Mouse (Mus musculus) CD4-positive, CD25-positive, alpha-beta regulatory T cell, adult 2 months (primary cell): Measurements from ENCODE around the gene Olfr1183.
"Not testable (repeated sequence)": the region's sequence is repeated elsewhere in the genome, so short reads cannot be mapped to it uniquely, and the experiment has no call there.

Experiments
- DNase-seq: peaks from one replicate; pipeline ENCODE4 v3.0.0-alpha.2; 2012; ENCODE audit warnings: low read depth, low spot score

Gene Olfr1183

DNA sequence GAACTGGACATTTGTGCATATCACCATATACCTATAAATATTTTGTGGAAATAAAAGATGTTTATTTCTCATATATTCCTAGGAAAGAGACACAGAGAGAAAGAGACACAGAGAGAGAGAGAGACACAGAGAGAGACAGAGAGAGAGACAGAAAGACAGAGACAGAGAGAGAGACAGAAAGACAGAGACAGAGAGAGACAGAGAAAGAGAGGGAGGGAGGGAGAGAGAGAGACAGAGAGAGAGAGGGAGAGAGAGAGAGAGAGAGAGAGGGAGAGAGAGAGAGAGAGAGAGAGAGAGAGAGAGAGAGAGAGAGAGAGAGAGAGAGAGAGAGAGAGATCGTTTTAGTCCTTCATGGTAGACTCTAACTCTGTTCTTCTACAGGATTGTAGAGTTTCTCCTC is at the start of gene Olfr1183:
TSS of gene Olfr1183 (plus strand) at position 301 of the 400 bp plus-strand sequence.
- DNase-seq = not testable (repeated sequence)

DNA sequence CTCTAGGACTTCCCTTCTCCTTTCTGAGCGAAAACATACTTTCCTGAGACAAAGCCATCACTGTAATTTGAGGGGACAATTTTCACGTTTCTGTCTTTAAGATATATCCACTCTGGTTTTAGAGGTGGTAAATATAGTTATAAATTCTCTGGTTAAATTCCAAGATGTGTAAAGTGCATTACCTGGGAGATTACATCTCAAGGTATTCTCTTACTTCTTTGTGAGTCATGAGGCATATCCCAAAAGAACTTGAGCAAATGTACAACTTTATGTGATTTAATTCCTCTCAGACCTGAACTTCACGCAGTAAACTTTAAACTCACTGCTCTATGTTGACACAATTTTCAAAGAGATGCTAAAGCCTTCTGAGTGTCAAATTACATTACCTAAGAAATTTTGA is 48.3 kb upstream of the Olfr1183 start, which contains the start of gene Olfr1179:
TSS of gene Olfr1179 (minus strand) at position 101 of the 400 bp plus-strand sequence.
- no peak for DNase-seq

DNA sequence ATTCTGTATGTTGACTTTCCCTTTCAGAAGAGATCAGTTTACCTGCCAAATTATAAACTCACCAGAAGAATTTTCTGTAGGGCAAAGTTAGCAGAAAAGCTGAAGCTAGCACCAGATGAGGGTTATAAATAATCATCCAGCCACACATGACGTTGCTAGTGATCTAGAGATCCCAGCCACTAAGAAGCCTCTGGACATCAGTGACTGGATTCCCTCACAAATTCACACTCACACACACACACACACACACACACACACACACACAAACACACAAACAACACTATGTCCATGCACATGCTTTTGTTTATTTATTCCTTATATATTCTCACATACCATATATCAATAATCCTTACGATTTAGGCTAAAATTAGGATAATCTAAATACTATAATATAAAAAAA is 35.6 kb upstream of the Olfr1183 start, which contains the start of gene Olfr1180:
TSS of gene Olfr1180 (minus strand) at position 101 of the 400 bp plus-strand sequence.
- no peak for DNase-seq

DNA sequence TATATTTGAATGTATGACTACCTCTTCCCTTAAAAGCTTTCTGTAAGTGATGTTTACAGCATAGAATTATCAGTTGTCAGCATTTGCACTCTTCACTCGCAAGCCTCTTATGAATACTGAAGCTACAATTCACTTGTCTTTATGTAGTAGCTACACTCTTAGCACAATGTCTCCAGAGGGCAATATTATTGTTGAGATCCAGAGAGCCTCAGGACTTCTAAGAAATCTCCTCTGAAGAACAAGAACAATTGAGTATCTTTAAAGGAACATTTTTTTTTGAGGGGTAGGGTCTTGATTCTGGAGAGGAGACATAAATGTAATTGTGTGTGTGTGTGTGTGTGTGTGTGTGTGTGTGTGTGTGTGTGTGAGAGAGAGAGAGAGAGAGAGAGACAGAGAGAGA is 28.6 kb upstream of the Olfr1183 start, which contains the start of gene Olfr1181:
TSS of gene Olfr1181 (minus strand) at position 101 of the 400 bp plus-strand sequence.
- DNase-seq = no peak

DNA sequence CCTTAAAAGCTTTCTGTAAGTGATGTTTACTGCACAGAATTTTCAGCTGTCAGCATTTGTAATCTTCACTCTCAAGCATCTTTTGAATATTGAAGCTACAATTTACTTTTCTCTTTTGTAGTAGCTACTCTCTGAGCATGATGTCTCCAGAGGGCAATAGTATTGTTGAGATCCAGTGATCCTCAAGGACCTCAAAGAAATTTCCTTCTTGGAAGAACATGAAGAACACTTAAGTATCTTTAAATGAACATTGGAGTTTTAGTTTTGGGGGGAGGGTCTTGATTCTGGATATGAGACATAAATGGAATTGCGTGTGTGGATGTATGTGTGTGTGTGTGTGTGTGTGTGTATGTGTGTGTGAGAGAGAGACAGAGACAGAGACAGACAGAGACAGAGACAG is 5.6 kb upstream of the Olfr1183 start, which contains the start of gene Gm13757:
TSS of gene Gm13757 (minus strand) at position 101 of the 400 bp plus-strand sequence.
- no peak for DNase-seq

DNA sequence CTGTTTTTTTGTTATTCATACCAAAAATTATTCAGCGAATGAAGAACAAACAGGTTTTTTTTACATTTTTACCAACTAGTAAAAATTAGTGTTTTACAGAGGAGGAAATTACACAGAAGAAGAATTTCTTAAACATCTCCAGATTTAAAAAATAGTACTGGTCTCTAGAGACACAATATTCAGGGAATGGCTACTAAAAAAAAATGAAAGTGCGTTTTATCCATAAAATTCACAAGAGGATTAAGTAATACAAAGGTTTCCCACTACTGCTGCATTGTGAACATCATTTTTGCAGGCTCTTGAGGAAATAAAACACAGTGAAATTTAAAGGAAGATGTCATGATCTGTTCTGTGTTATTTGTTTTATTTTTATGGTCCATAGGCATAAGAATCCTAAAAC is 28.6 kb downstream of the Olfr1183 start, which contains the start of gene Olfr1184:
TSS of gene Olfr1184 (plus strand) at position 301 of the 400 bp plus-strand sequence.
- no peak for DNase-seq

DNA sequence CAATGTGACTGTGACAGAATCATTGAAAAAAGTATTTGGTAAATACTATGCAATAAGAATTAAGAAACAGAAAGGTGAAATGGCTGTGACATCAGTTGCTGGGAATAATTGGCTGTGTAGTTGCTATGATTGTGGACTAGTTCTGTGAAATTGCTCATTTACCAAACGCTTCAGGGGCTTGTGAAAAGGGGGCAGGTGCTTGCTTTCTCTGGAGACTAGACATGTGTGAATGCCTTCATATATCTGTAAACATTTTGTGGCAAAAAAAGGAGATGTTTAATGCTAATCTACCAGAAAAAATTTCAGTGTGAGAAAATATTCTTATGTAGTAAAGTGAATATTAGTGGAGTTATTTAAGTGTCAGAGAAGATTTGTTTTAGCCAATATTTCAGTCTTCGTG is 38.4 kb downstream of the Olfr1183 start, which contains the start of gene Olfr1185-ps1:
TSS of gene Olfr1185-ps1 (plus strand) at position 301 of the 400 bp plus-strand sequence.
- no peak for DNase-seq

DNA sequence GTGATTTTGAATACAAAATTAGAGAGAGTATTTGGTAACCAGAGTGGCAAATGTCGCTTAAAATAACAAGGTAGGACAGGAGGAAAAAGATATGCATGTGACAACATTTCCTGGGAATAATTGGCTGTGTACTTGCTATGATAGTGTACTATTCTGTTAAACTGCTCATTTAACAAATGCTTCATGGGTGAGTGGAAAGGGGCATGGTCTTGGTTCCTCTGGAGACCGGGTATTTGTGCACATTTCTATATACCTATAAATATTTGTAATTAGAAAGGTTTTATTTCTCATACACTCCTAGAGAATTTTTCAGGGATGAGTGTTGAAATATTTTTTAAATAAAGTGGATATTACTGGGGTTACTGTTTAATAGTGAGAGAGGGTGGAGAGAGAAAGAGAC is 63.6 kb downstream of the Olfr1183 start, which contains the start of gene Olfr1186:
TSS of gene Olfr1186 (plus strand) at position 301 of the 400 bp plus-strand sequence.
- no peak for DNase-seq
